Mouse (Mus musculus) hindbrain, embryonic 15.5 days (tissue): ENCODE data around the gene Mroh2a. TPM values are rescaled to one million over a fixed set of nuclear protein-coding genes. Genes with fewer than 3 reads are reported as not detected.

Experiments used
- ATAC-seq: fragments of 200-750 bp; cut with Nextera tagmentation; 2 replicates; pipeline ENCODE4 v1.8.0; 2017; ENCODE audit warnings: low read depth, moderate number of reproducible peaks, moderate TSS enrichment; ENCODE audit not compliant: low FRiP score
- H3K27ac ChIP-seq: fragments of 300-500 bp; sonication (generic); replicated peaks from 2 replicates; pipeline ENCODE4 v1.5.1; 2015; ENCODE audit warnings: mild to moderate bottlenecking, inconsistent platforms
- H3K27me3 ChIP-seq: fragments of 300-500 bp; sonication (generic); 2 replicates; pipeline ENCODE4 v1.6.1; 2015; ENCODE audit warnings: control low read depth, inconsistent platforms
- H3K36me3 ChIP-seq: fragments of 300-500 bp; sonication (generic); 2 replicates; pipeline ENCODE4 v1.6.1; 2015; ENCODE audit warnings: control low read depth, inconsistent platforms
- H3K4me1 ChIP-seq: fragments of 300-500 bp; sonication (generic); replicated peaks from 2 replicates; pipeline ENCODE4 v1.6.1; 2015; ENCODE audit warnings: control low read depth, inconsistent platforms
- H3K4me2 ChIP-seq: fragments of 300-500 bp; sonication (generic); 2 replicates; pipeline ENCODE4 v1.6.1; 2015; ENCODE audit warnings: moderate library complexity, mild to moderate bottlenecking, inconsistent platforms
- H3K4me3 ChIP-seq: fragments of 300-500 bp; sonication (generic); 2 replicates; pipeline ENCODE4 v1.5.1; 2015; ENCODE audit warnings: mild to moderate bottlenecking, inconsistent platforms
- H3K9ac ChIP-seq: fragments of 300-500 bp; sonication (generic); 2 replicates; pipeline ENCODE4 v1.6.1; 2015; ENCODE audit warnings: inconsistent platforms
- H3K9me3 ChIP-seq: fragments of 300-500 bp; sonication (generic); 2 replicates; pipeline ENCODE4 v1.6.1; 2016; ENCODE audit warnings: control low read depth, inconsistent platforms
- WGBS: fragments of 180-500 bp; shearing (Covaris S2); methylation state at CpG from one replicate; pipeline ENCODE4 v1.1.7; 2015; 5-methylcytosine and 5-hydroxymethylcytosine counted together
- polyA plus RNA-seq: library from polyadenylated mRNA; unstranded; fragments of >200 nt; fragmentation: Nextera tagmentation; extraction: Ambion mirVana; gene quantifications from 2 replicates; pipeline ENCODE4 v1.2.1, GENCODE M21; 2015

Gene Mroh2a
- polyA plus RNA-seq, 1 experiment from 2014 or later, result 0.57 TPM

GRCm38 (mm10) chr1:88212341-88213045 lies 14.3 kb upstream of the Mroh2a start:
- H3K9ac ChIP-seq, result no peak overlapping the region
- no peak overlapping the region for H3K4me2 ChIP-seq
- WGBS, result 63% methylated on average over 8 of the region's 8 CpGs
- H3K4me3 ChIP-seq, result no peak overlapping the region
- H3K4me1 ChIP-seq, result no peaks in the 10 kb centered on the region
- H3K36me3 ChIP-seq, result no peaks in the 10 kb centered on the region
- peaks cover 59% of the 10 kb centered on the region for H3K9me3 ChIP-seq
- no peaks in the 10 kb centered on the region for H3K27me3 ChIP-seq
- no peak overlapping the region for H3K27ac ChIP-seq
- 0 out of 2 replicates have a peak, but pooled peaks have one; percentile 12 for ATAC-seq

GRCm38 (mm10) chr1:88213061-88213460 lies 13.7 kb upstream of the Mroh2a start:
- Histone ChIP-seq H3K4me1 (no peaks in the 10 kb centered on the region), H3K27ac (no peak overlapping the region), H3K4me2 (no peak overlapping the region), H3K9me3 (peaks cover 62% of the 10 kb centered on the region), H3K36me3 (no peaks in the 10 kb centered on the region), H3K27me3 (no peaks in the 10 kb centered on the region), H3K9ac (no peak overlapping the region), H3K4me3 (no peak overlapping the region)
- ATAC-seq, result no peak
- WGBS, result 73% methylated on average over 1 of the region's 1 CpGs

DNA sequence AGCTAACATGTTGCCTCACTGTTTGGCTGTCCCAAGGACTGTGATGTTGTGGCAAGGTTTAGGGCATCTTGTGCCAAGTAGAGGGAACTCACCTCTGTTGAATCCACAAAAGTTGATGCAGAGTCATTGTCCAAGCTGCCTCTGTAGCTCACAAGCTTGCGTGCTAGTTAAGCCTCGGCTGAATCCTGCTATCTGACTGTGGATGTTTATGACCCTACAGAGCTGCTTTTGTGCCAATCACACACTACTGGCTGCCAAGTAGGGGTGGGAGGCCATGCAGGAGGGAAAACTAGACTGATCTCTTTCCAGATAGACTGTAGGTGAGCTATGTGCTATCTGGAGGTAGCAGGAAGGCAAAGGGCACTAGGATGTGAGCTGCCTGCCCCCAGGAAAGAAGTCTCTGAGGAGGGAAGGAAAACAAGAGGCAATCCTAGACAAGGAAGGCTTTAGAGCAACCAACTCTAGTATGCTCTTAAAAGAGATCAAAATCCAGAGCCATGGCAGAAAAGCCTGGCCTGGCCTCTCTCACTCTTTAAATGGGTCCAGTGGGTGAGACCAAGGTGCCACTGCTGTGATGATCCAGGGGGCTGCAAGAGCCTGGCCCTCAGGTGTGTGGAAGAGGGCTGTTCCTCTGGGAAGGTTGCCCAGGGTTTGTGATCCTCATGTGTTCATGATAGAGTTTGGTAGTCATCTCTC lies 12.9 kb upstream of the Mroh2a start:
- Histone ChIP-seq H3K9ac (no peak overlapping the region), H3K4me3 (no peak overlapping the region), H3K4me1 (no peaks in the 10 kb centered on the region), H3K27me3 (no peaks in the 10 kb centered on the region), H3K36me3 (no peaks in the 10 kb centered on the region), H3K27ac (no peak overlapping the region), H3K9me3 (peaks cover 62% of the 10 kb centered on the region), H3K4me2 (no peak overlapping the region)
- no peak for ATAC-seq
- 85% methylated on average over 2 of the region's 2 CpGs for WGBS

GRCm38 (mm10) chr1:88214462-88214952 lies 12.3 kb upstream of the Mroh2a start:
- Histone ChIP-seq H3K9me3 (peaks cover 62% of the 10 kb centered on the region), H3K9ac (no peak overlapping the region), H3K4me2 (no peak overlapping the region), H3K27ac (no peak overlapping the region), H3K36me3 (no peaks in the 10 kb centered on the region), H3K4me3 (no peak overlapping the region), H3K4me1 (no peaks in the 10 kb centered on the region), H3K27me3 (no peaks in the 10 kb centered on the region)
- 87% methylated on average over 2 of the region's 2 CpGs for WGBS
- ATAC-seq, result no peak

GRCm38 (mm10) chr1:88215466-88216380 lies 11.1 kb upstream of the Mroh2a start:
- Histone ChIP-seq H3K4me3 (no peak overlapping the region), H3K4me1 (no peaks in the 10 kb centered on the region), H3K9ac (no peak overlapping the region), H3K27ac (no peak overlapping the region), H3K27me3 (no peaks in the 10 kb centered on the region), H3K4me2 (no peak overlapping the region), H3K36me3 (no peaks in the 10 kb centered on the region), H3K9me3 (peaks cover 62% of the 10 kb centered on the region)
- no peak for ATAC-seq
- 73% methylated on average over 10 of the region's 10 CpGs for WGBS

DNA sequence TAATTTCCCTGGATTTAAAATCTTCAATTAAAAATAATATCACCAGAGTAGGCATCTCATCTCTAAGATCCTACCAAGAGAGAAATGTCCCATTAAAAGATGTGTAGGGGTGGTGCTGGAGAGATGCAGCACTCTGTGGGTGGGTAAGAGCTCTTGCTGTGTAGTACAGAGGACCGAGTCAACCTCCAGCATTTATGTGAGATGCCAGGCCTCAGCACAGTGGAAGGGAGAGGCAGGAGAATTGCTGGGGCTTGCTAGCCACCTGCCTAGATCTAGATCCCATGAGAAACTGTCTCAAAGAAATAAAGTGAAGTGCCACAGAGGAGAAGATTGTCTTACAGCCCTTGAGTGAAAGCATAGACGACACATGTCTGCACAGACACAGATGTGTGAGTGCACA lies 10.2 kb upstream of the Mroh2a start:
- H3K4me1 ChIP-seq, result no peaks in the 10 kb centered on the region
- ATAC-seq, result no peak
- 60% methylated on average over 2 of the region's 2 CpGs for WGBS
- peaks cover 58% of the 10 kb centered on the region for H3K9me3 ChIP-seq
- no peak overlapping the region for H3K4me2 ChIP-seq
- no peak overlapping the region for H3K9ac ChIP-seq
- no peak overlapping the region for H3K27ac ChIP-seq
- H3K36me3 ChIP-seq, result no peaks in the 10 kb centered on the region
- H3K27me3 ChIP-seq, result no peaks in the 10 kb centered on the region
- H3K4me3 ChIP-seq, result no peak overlapping the region

GRCm38 (mm10) chr1:88217144-88217543 lies 9.6 kb upstream of the Mroh2a start:
- Histone ChIP-seq H3K27ac (no peak overlapping the region), H3K4me2 (no peak overlapping the region), H3K4me1 (no peaks in the 10 kb centered on the region), H3K4me3 (no peak overlapping the region), H3K9me3 (peaks cover 55% of the 10 kb centered on the region), H3K9ac (no peak overlapping the region), H3K27me3 (no peaks in the 10 kb centered on the region), H3K36me3 (no peaks in the 10 kb centered on the region)
- WGBS, result 61% methylated on average over 2 of the region's 2 CpGs
- no peak for ATAC-seq

GRCm38 (mm10) chr1:88217576-88217975 lies 9.2 kb upstream of the Mroh2a start:
- WGBS, result 37% methylated on average over 3 of the region's 3 CpGs
- Histone ChIP-seq H3K9me3 (peaks cover 53% of the 10 kb centered on the region), H3K27me3 (no peaks in the 10 kb centered on the region), H3K36me3 (no peaks in the 10 kb centered on the region), H3K4me1 (no peaks in the 10 kb centered on the region), H3K9ac (no peak overlapping the region), H3K27ac (no peak overlapping the region), H3K4me3 (no peak overlapping the region), H3K4me2 (no peak overlapping the region)
- ATAC-seq, result no peak

DNA sequence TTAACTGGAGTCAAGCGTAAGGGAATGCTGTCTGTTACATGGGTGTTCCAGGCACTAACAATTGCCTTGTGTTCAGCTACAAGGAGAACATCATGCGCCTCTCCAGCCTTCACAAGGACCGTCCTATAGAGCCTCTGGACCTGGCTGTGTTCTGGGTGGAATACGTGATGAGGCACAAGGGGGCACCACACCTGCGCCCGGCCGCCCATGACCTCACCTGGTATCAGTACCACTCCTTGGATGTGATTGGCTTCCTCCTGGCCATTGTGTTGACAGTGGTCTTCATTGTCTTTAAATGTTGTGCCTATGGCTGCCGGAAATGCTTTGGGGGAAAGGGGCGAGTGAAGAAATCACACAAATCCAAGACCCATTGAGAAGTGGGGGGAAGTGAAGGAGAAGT lies 8.7 kb upstream of the Mroh2a start:
- WGBS, result 76% methylated on average over 9 of the region's 9 CpGs
- Histone ChIP-seq H3K27me3 (no peaks in the 10 kb centered on the region), H3K4me3 (no peak overlapping the region), H3K27ac (no peak overlapping the region), H3K36me3 (no peaks in the 10 kb centered on the region), H3K9me3 (peaks cover 48% of the 10 kb centered on the region), H3K4me1 (no peaks in the 10 kb centered on the region), H3K4me2 (no peak overlapping the region), H3K9ac (no peak overlapping the region)
- no peak for ATAC-seq

DNA sequence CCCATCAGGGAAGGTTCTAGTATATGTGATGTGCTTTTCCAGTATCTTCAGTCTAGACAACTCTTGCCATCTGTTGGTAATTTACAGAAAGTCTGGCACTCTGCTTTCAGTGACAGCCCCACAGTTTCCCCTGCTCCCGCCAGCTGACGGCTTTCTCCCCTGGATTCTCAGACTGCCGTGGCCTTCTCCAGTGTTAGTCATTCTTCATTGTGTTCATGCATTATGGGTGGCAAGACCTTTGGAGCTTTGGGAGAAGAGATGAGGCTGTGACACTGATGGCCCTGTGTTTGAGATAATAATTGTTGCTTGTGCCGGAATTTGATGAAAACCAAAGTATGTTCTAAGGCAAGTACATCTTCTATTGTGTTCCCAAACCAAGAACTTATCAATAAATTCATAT lies 8.2 kb upstream of the Mroh2a start:
- H3K4me2 ChIP-seq, result no peak overlapping the region
- no peak overlapping the region for H3K9ac ChIP-seq
- H3K4me3 ChIP-seq, result no peak overlapping the region
- peaks cover 43% of the 10 kb centered on the region for H3K9me3 ChIP-seq
- no peak for ATAC-seq
- no peaks in the 10 kb centered on the region for H3K27me3 ChIP-seq
- H3K36me3 ChIP-seq, result no peaks in the 10 kb centered on the region
- H3K4me1 ChIP-seq, result no peaks in the 10 kb centered on the region
- WGBS, result 51% methylated on average over 4 of the region's 4 CpGs
- H3K27ac ChIP-seq, result no peak overlapping the region

GRCm38 (mm10) chr1:88219054-88219453 lies 7.7 kb upstream of the Mroh2a start:
- Histone ChIP-seq H3K9ac (no peak overlapping the region), H3K27ac (no peak overlapping the region), H3K27me3 (no peaks in the 10 kb centered on the region), H3K9me3 (peaks cover 38% of the 10 kb centered on the region), H3K36me3 (no peaks in the 10 kb centered on the region), H3K4me1 (no peaks in the 10 kb centered on the region), H3K4me3 (no peak overlapping the region), H3K4me2 (no peak overlapping the region)
- WGBS, result 21% methylated on average over 1 of the region's 1 CpGs
- ATAC-seq, result no peak

- Histone ChIP-seq H3K4me3 (no peak overlapping the region), H3K27ac (no peak overlapping the region), H3K9ac (no peak overlapping the region), H3K9me3 (peaks cover 28% of the 10 kb centered on the region), H3K36me3 (no peaks in the 10 kb centered on the region), H3K4me2 (no peak overlapping the region), H3K4me1 (no peaks in the 10 kb centered on the region), H3K27me3 (no peaks in the 10 kb centered on the region)
- no peak for ATAC-seq
These were observed 6.5 kb upstream of the Mroh2a start for GRCm38 (mm10) chr1:88220336-88220735.
